Mouse (Mus musculus) layer of hippocampus, adult 2 months (tissue): ENCODE measurements around the gene Diablo. TPM values are rescaled to one million over a fixed set of nuclear protein-coding genes. Genes with fewer than 3 reads are reported as not detected.
"Not testable (repeated sequence)": the region's sequence is repeated elsewhere in the genome, so short reads cannot be mapped to it uniquely, and the experiment has no call there.

Source experiments
- DNase-seq, 2 experiments: peaks; one replicate each; pipeline ENCODE4 v3.0.0; 2022; ENCODE audit warnings: low spot score in 2 of 2
- H3K27ac ChIP-seq: fragments of 200-600 bp; 2 replicates; pipeline ENCODE4 v1.8.1; 2022
- H3K4me3 ChIP-seq: fragments of 200-600 bp; 2 replicates; pipeline ENCODE4 v1.8.1; 2022; ENCODE audit warnings: mild to moderate bottlenecking
- CTCF ChIP-seq: fragments of 200-600 bp; conservative IDR thresholded peaks from 2 replicates; pipeline ENCODE4 v1.8.1; 2022; ENCODE audit warnings: antibody characterized with exemption, mild to moderate bottlenecking, moderate library complexity
- total RNA-seq, 2 experiments: library from RNA; stranded (reverse); gene quantifications; 2 replicates each; pipeline ENCODE4 v1.2.3; 2021

The Diablo gene
- total RNA-seq, 2 experiments from 2014 or later = 33.3 to 35.4 TPM

- TF ChIP-seq CTCF = no peak
- H3K27ac ChIP-seq = no peak overlapping the region
- DNase-seq = no peak
- no peak overlapping the region for H3K4me3 ChIP-seq
Measured at GRCm38 (mm10) chr5:123522166-123522565, 1.8 kb downstream of the Diablo start.

- Histone ChIP-seq H3K27ac (no peak overlapping the region), H3K4me3 (no peak overlapping the region)
- DNase-seq = no peak
- TF ChIP-seq CTCF = no peak
Measured at GRCm38 (mm10) chr5:123521621-123522020, 2.4 kb downstream of the Diablo start.

- no peak for TF ChIP-seq CTCF
- Histone ChIP-seq H3K27ac (no peak overlapping the region), H3K4me3 (no peak overlapping the region)
- DNase-seq = no peak
Measured at GRCm38 (mm10) chr5:123520666-123521065, 3.3 kb downstream of the Diablo start.

GRCm38 (mm10) chr5:123514871-123515270, 9.1 kb downstream of the Diablo start:
- DNase-seq = no peak
- no peak overlapping the region for H3K4me3 ChIP-seq
- no peak overlapping the region for H3K27ac ChIP-seq
- no peak for TF ChIP-seq CTCF

GRCm38 (mm10) chr5:123512102-123512501, 11.9 kb downstream of the Diablo start:
- Histone ChIP-seq H3K27ac (no peak overlapping the region), H3K4me3 (no peak overlapping the region)
- no peak for TF ChIP-seq CTCF
- DNase-seq = no peak

GRCm38 (mm10) chr5:123511426-123511825, 12.6 kb downstream of the Diablo start:
- H3K27ac ChIP-seq, H3K4me3 ChIP-seq, DNase-seq: not testable (repeated sequence)

GRCm38 (mm10) chr5:123510160-123510559, 13.8 kb downstream of the Diablo start, which contains the start of gene B3gnt4:
TSS of gene B3gnt4 (plus strand) at chr5:123510460.
- TF ChIP-seq CTCF = no peak
- Histone ChIP-seq H3K27ac (no peak within 1 kb of the TSS), H3K4me3 (no peak within 1 kb of the TSS)
- DNase-seq = no peak

- no peak for TF ChIP-seq CTCF
- no peak for DNase-seq
- Histone ChIP-seq H3K27ac (no peak overlapping the region), H3K4me3 (peak overlapping the region; percentile 56)
Measured at GRCm38 (mm10) chr5:123508921-123509320, 15.1 kb downstream of the Diablo start.

- Histone ChIP-seq H3K4me3 (peak overlapping the region; percentile 56), H3K27ac (no peak overlapping the region)
- peak; percentile 57 for TF ChIP-seq CTCF
- DNase-seq = peak; percentile 79 to 84
Measured at GRCm38 (mm10) chr5:123507936-123508723, 15.8 kb downstream of the Diablo start.

- no peak for TF ChIP-seq CTCF
- Histone ChIP-seq H3K4me3 (no peak overlapping the region), H3K27ac (no peak overlapping the region)
- DNase-seq = no peak
Measured at GRCm38 (mm10) chr5:123501973-123502372, 22.0 kb downstream of the Diablo start.

GRCm38 (mm10) chr5:123499717-123500116, 24.3 kb downstream of the Diablo start:
- no peak overlapping the region for H3K27ac ChIP-seq
- no peak overlapping the region for H3K4me3 ChIP-seq
- TF ChIP-seq CTCF = peak; percentile 80
- peak; percentile 64 for DNase-seq

GRCm38 (mm10) chr5:123489935-123490334, 34.0 kb downstream of the Diablo start:
- TF ChIP-seq CTCF = no peak
- DNase-seq = no peak
- H3K27ac ChIP-seq = no peak overlapping the region
- H3K4me3 ChIP-seq = no peak overlapping the region

GRCm38 (mm10) chr5:123489112-123489785, 34.7 kb downstream of the Diablo start, which contains the start of the genes Lrrc43 and Il31:
TSS of gene Lrrc43 (plus strand) at chr5:123489305.
TSS of gene Il31 (minus strand) at chr5:123489489.
- H3K27ac ChIP-seq = no peak within 1 kb of the TSS
- TF ChIP-seq CTCF = no peak
- DNase-seq = no peak
- H3K4me3 ChIP-seq = peak within 1 kb of the TSS; percentile 6; the same call in 1 of the 2 replicates
